Mouse (Mus musculus) CD4-positive helper T cell, adult 2 months (primary cell): ENCODE data around the gene S1pr3.
A peak's percentile ranks its signal among the peaks of the same experiment; 100 is the strongest.

Source experiments
- DNase-seq: peaks from one replicate; pipeline ENCODE4 v3.0.0-alpha.2; 2012; ENCODE audit warnings: low read depth, missing footprints, low spot score

Gene S1pr3

DNA sequence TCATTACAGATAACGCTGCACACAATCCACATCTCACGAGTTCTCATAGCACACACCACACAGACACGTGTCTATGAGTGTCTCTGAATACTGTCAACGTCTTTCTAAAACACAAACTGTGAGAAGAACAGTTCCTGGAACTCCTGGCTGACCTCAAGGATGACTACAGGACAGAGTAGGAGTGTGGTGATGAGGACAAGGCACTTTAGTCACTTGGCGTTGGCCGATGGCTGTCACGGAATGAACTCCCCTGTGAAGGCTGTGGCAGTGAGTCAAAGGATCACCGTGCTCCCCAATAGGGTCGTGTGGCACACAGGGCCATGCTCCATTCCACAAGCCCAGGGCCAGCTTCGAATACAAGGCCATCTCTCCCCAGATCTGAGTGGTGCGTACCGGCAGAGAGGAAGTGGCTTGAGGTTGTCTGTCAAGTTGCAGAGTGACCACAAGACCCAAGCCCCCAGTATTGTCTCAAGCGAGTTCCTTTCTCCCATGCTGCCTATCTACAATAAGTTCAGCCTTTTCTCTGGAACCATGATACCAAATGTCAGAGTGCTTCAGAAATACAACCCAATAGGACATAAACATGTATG is 2.6 kb upstream of the S1pr3 start:
- DNase-seq: no peak

GRCm38 (mm10) chr13:51407541-51408217 is 760 bp upstream of the S1pr3 start:
- DNase-seq: no peak

DNA sequence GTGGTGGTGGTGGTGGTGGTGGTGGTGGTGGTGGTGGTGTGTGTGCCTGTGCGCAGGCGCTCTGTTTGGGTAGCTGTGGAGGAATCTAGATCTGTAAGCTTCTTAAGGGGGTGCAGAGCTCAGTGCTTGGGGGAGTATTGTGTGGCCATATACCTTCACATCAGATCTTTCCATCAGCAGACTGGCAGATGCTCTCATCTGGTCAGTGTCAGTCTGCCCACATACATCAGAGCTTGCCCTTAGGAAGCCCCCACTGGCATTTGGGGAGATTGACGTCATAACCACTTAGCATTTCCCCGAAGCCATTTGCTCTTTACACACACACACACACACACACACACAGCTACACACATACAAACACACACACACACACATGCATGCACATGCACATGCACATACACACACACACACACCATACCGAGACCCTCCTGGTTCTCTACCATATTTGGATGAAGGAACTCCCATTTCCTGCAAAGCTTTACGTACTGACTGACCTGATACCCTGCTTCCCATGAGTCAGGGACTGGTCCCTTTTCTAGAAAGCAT is 1.6 kb downstream of the S1pr3 start:
- no peak for DNase-seq

- no peak for DNase-seq
Measured at GRCm38 (mm10) chr13:51411243-51411642, 2.8 kb downstream of the S1pr3 start.

DNA sequence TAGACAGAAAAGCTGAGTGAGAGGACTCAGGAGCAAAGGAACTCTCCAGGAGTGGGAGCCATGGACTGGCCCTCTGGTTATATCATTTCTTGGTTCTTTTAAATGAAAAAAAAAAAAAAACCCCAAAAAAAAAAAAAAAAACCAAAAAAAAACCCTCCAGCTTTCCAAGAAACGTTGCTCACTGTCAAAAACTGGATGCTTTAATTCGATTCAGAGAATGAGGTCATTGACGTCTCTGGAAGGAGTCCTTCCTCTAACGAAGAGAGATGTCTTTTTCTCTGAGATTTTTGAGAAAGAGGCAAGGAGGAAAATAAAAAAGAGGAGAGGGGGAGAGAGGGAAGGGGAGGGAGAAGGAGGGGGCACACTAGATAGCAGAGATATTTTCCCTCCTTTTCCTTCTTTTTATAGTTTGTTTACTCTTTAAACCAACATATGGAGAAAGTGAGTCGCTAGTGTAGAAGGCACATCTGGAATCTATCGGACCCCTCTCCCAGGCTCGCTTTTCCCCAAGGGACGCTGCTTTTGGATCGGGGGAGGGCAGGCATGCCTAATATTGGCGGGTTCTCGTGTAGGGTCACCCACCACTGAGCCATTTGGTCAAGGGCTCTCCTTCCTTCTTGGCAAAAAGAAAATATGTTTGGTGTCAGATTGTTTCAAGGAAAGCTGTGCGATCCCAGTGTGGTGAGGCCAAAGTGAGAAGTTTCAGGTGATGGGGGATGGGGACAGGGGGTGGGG is 3.4 kb downstream of the S1pr3 start:
- no peak for DNase-seq

- peak; percentile 29 for DNase-seq
Measured at GRCm38 (mm10) chr13:51413461-51413860, 5.0 kb downstream of the S1pr3 start.

DNA sequence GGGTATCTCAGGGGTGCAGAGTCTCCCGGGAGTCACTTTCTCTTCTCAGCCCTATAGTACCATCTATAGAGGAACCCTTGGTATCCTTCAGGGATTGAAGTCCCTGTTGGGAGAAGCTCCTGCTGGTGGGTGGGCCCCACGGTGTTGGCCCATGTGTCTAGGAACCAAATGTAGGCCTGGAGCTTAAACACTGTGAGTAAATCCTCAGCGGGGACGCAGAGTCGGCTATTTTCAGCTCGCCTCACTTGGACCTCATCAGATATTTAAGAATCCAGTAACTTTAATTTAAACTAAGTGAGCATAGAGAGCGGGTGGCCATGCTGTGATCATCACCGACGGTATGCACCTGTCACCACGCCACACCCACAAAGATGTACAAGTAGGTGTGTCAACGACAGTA is 8.3 kb downstream of the S1pr3 start:
- DNase-seq: no peak

- DNase-seq: no peak
Measured at GRCm38 (mm10) chr13:51417796-51418195, 9.4 kb downstream of the S1pr3 start.

DNA sequence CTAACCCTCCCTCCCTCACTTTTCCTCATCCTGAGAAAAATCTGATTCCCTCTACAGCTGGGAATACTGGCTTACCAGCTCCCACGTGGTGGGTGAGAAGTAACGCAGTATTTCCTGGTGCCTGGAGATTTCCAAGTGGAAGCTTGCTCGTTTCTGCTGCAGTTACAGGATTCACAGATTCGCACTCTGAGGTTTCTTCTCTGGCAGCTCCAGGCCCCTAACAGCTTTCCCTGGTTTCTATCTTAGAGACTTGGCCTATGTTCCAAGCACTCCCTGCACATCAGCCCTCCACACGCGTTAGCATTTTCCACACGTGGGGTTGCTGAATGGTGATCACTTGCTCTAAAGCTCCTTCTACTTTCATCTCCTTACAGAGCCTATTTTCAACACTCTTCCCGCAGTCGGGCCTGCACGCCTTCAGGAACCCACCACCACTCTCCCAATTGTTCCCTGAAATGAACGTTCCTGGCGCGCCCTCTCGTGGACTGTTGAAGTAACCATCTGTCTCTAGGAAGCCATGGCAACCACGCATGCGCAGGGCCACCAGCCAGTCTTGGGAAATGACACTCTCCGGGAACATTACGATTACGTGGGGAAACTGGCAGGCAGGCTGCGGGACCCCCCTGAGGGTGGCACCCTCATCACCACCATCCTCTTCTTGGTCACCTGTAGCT is 10.0 kb downstream of the S1pr3 start:
- peak; percentile 74 for DNase-seq

DNA sequence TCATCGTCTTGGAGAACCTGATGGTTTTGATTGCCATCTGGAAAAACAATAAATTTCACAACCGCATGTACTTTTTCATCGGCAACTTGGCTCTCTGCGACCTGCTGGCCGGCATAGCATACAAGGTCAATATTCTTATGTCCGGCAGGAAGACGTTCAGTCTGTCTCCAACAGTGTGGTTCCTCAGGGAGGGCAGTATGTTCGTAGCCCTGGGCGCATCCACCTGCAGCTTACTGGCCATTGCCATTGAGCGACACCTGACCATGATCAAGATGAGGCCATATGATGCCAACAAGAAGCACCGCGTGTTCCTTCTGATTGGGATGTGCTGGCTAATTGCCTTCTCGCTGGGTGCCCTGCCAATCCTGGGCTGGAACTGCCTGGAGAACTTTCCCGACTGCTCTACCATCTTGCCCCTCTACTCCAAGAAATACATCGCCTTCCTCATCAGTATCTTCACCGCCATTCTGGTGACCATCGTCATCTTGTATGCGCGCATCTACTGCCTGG is 10.6 kb downstream of the S1pr3 start:
- DNase-seq: no peak

GRCm38 (mm10) chr13:51419501-51419900 is 11.1 kb downstream of the S1pr3 start:
- no peak for DNase-seq

DNA sequence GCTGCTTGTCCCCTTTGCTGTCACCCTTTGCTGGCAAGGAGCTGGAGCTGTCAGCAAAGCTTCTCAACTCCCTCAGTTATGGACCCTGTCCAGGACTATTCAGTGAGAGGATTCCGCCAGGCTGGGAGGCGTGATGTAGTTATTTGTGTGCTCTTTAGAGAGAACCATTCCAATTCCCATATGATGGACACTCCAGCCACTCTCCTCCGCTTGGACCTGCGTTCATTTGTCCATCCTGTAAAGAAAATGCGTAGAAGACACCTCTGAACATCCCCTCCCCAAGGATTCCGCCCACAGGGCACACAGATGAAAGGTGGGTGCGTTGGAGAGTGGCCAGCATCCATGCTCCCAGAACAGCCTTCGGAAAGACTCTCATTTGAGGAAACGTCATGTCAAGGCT is 12.4 kb downstream of the S1pr3 start:
- DNase-seq: no peak

- no peak for DNase-seq
Measured at GRCm38 (mm10) chr13:51423647-51424046, 15.2 kb downstream of the S1pr3 start.

DNA sequence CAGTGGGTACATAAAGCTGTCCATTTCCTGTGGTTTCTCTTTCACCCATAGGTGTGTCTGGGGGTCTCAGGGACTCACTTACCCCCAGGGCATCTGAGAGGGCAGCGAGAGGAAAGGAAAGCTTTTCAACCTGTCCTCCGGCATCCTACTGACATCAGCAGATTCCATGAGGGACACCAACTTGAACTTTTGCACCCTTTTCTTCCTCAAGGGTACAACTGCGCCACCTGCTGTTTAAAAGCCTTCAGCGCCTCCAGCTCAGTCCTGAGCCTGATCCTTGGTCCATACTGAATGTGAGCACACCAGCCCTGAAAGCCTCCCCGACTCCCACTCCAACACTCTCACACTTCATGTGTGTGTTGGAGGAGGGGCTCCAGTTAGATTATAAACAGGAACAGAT is 16.2 kb downstream of the S1pr3 start:
- peak; percentile 38 for DNase-seq

DNA sequence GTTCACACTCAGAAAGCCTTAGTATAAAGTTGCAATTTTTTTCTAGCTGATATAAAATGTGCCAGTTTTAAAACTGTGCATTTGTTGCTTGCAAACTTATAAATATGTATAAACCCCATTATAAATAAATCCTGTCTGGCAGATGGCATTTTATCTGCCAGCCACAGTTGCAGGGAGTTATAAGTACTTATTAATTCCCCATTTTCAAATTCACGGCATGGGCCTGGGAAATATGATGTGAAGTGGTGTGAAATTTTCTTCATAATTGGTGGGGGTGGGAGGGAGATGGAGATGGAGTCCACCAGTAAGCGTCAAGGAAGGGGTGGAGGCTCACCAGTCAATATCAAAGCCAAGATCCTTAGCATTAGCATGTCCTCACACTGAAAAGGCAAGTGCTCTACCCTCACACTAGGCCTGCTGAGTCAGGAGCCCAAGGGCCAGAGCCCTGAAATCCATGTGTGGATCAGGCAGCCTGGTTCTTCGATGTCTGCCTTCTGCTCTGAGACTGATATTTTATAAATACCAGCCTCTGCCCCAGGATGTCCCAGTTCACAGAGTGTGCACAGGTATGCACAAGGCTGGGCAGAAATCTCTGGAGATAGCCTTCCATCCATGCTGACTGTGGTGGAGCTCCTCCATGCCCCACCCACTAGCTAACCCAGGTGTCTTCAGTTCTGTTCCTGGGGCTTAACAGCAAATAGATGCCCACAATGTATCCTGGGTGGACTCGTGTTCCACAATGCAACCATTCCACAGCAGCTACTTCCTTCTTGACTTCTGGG is 17.4 kb downstream of the S1pr3 start:
- no peak for DNase-seq

DNA sequence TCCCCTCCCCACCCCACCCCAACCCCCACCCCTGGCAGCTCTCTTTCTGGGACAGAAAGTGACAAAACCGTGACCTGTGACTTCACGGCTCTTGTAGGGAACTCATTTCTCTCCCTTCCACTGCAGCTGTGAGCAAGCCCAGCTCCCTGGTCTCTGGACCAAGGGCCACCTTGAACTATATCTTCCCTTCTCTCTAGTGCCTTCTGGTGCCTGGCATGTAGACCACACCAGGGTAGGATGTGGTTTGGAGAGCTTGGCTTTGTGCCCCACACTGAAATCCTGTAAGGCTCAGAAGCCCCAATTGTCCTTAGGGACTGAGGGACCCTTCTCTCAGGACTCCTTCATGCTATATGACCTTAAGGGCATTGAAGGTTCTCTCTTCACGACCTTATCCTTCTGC is 24.9 kb downstream of the S1pr3 start:
- DNase-seq: no peak

DNA sequence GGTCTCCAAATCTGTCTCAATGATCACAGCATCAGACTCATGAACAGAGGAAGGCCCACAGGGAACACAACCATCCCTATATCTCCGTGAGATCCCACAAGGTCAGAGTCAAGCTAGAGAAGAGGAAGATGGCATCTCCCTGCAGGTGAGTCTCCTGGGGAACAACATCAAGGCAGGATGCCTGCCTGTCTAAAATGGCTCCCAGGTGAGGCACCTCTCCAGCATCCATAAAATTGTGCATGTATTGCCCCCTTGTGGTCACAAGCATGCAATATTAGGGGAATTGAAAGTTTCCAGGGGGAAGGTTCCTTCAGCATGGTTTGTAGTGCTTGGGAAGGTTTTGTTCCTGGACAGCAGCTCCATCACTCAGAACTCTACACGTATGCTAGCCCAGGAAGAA is 26.0 kb downstream of the S1pr3 start:
- DNase-seq: no peak

GRCm38 (mm10) chr13:51435146-51435545 is 26.7 kb downstream of the S1pr3 start:
- no peak for DNase-seq

DNA sequence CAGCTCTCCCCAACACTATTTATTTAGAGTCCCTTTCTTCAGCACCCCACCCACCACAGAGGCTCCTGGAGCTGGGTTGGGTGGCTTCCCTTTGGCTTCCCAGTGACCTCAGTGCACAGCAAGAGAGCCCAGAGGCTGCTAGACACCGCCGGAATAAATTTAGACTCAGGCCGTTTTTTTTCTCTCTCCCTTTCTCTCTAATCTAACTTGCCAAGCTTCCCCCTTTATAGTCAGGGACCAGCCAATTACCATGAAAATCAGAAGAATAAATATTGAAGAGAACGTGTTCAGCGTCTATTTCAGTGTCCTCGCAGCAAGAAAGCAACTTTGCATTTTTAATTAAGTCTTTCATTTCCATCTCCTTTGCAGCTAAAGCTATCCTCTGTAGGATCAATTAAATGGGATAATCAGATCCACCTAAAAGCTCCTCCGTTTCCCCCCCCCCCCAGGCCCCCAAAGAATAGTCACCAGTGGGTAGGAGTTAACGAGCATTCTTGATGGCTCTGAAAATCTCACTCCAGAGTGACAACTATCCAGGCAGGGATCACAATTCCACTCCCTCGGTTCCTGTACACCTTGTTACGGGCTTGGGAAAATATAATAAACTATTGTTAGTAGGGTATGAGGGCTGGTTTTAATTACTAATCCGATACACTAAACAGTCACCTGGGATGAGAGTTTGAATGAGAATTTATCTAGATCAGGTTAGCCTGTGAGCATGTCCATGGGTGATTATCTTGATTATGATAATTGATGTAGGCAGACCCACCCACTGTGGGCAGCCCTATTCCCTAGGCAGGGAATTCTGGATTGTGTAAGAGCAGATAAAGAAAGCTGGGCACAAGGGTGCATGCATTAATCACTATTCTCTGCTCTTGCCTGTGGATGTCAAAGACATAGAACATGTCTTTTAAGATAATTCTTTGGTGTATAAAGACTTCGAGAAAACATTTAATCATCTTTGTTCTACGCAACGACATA is 29.0 kb downstream of the S1pr3 start:
- DNase-seq: no peak

DNA sequence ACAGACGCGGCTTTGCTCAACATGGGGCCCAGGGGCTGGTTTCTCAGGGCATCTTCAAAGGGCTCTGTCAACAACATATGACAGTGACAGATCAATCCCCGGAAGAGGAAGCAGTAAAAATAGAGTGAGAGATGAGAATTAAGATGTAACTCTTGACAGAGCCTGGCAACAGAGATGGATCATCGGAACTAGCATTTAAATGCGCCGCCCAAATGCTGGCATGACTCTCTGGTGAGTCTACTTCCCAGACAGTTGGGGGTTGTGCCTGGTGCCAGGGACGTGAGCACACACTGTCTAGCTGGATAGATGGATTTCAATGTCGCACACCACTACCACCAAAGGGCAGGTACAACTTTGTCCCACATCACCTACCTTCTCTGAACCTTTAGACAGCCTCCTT is 34.5 kb downstream of the S1pr3 start:
- no peak for DNase-seq
